Mouse (Mus musculus): ENCODE data around the gene Nrg4.

DNA sequence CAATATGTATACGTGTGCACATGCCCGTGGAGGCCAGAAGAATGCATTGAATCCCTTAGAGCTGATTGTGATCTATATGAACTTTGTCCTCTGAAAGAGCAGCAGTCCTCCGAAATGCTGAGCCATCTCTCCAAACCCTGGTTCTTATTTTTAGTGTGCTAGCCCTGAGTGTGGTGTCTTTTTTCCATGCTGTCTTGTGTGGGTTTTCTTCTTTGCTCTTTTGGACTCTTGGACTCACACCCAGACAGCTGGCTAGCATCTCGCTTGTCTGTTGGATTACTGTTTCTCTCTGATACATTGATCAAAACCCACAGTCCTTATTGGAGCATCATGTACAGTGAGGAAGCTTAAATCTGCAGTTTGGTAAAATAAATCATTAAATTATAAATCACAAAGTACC, 115.0 kb downstream of the Nrg4 start:
- TF ChIP-seq POLR2A (IDR thresholded peaks at IDR 0.05; ENCODE audit: insufficient read length, low read depth) (no peak), MAX (IDR thresholded peaks at IDR 0.05; ENCODE audit: low read depth) (no peak), REST (IDR thresholded peaks at IDR 0.05; ENCODE audit: insufficient read depth, insufficient read length) (no peak), MYOD1 (IDR thresholded peaks at IDR 0.05; ENCODE audit: control insufficient read depth in 1 of 3, insufficient read length in 2 of 3, low read depth in 2 of 3) (no peak), USF1 (IDR thresholded peaks at IDR 0.05; ENCODE audit: low read depth) (no peak), E2F4 (IDR thresholded peaks at IDR 0.05; ENCODE audit: insufficient read depth) (no peak), POLR2AphosphoS2 (IDR thresholded peaks at IDR 0.05; ENCODE audit: insufficient read length, low read depth) (no peak), CEBPB (IDR thresholded peaks at IDR 0.05; ENCODE audit: insufficient read depth, poor library complexity, severe bottlenecking) (no peak), TCF3 (IDR thresholded peaks at IDR 0.05; ENCODE audit: insufficient read length, low read depth) (no peak), MYOG (IDR thresholded peaks at IDR 0.05; ENCODE audit: control insufficient read depth in 1 of 3, insufficient read depth in 1 of 3, insufficient read length in 2 of 3, low read depth in 2 of 3) (no peak)
